In genomic region chr5:114776174-114776573, GRCm38 (mm10) we compare ENCODE assay signal across 8 mouse cellular contexts. TPM values are rescaled to one million over a fixed set of nuclear protein-coding genes. Genes with fewer than 3 reads are reported as not detected.
A peak's percentile ranks its signal among the peaks of the same experiment; 100 is the strongest.
DNase-seq lines count a peak whose midpoint lies in the region; ATAC-seq and TF ChIP-seq lines count a peak whose summit lies in the region.

No protein-coding gene starts in this region.

- TF ChIP-seq POLR2A in MEL (IDR thresholded peaks at IDR 0.05; ENCODE audit: control insufficient read depth in 1 of 2, insufficient read depth in 1 of 2, low read depth in 1 of 2, low read length in 2 of 2, poor library complexity in 1 of 2), result no peak
- TF ChIP-seq POLR2A in kidney, adult 2 months (IDR thresholded peaks at IDR 0.05; ENCODE audit: low read depth, low read length), result no peak

- peak overlapping the region; percentile 95 for H3K4me2 ChIP-seq in heart, embryonic 14.5 days (ENCODE audit: low read length)
- peak overlapping the region; percentile 98 for H3K4me2 ChIP-seq in forebrain, embryonic 16.5 days (ENCODE audit: low read length)

- no peaks in the 10 kb centered on the region for H3K9me3 ChIP-seq in heart, embryonic 14.5 days (ENCODE audit: control insufficient read depth, low read length)
- H3K9me3 ChIP-seq in MEL (replicated peaks; ENCODE audit: insufficient read depth, low read length), result no peaks in the 10 kb centered on the region
- H3K9me3 ChIP-seq in forebrain, embryonic 16.5 days (ENCODE audit: control insufficient read depth, low read length), result no peaks in the 10 kb centered on the region

- TF ChIP-seq RAD21 in MEL (IDR thresholded peaks at IDR 0.05; ENCODE audit: low read depth, low read length), result no peak

- H3K36me3 ChIP-seq in heart, embryonic 14.5 days (ENCODE audit: control insufficient read depth, insufficient read depth, low read length), result no peaks in the 10 kb centered on the region
- H3K36me3 ChIP-seq in MEL (ENCODE audit: control insufficient read depth in 1 of 2, insufficient read depth in 2 of 2, low read length in 2 of 2) (peaks cover 0 to 35% of the 10 kb centered on the region in 2 experiments; a peak in 2 of 4 replicates), macrophage (ENCODE audit: inconsistent target) (no peaks in the 10 kb centered on the region)
- no peaks in the 10 kb centered on the region for H3K36me3 ChIP-seq in forebrain, embryonic 16.5 days (ENCODE audit: control insufficient read depth, insufficient read depth)
- no peaks in the 10 kb centered on the region for H3K36me3 ChIP-seq in kidney, adult 2 months (ENCODE audit: control insufficient read depth, insufficient read depth, low read length)

- no peak for TF ChIP-seq EP300 in MEL (IDR thresholded peaks at IDR 0.05; ENCODE audit: low read depth in 1 of 2, low read length in 2 of 2)

- no peaks in the 10 kb centered on the region for H3K27me3 ChIP-seq in heart, embryonic 14.5 days (ENCODE audit: control insufficient read depth, insufficient read depth, low read length)
- no peaks in the 10 kb centered on the region for H3K27me3 ChIP-seq in MEL (ENCODE audit: control insufficient read depth in 1 of 2, insufficient read depth in 2 of 2, low read length in 2 of 2)
- no peaks in the 10 kb centered on the region for H3K27me3 ChIP-seq in forebrain, embryonic 16.5 days (replicated peaks; ENCODE audit: control insufficient read depth, insufficient read depth, low read length)
- no peaks in the 10 kb centered on the region for H3K27me3 ChIP-seq in kidney, adult 2 months (replicated peaks; ENCODE audit: control insufficient read depth, insufficient read depth, low read length)

- DNase-seq in heart, postnatal 25 days (ENCODE audit: low spot score), result no peak
- DNase-seq in MEL (ENCODE audit: low read depth, low spot score), result peak; percentile 18
- no peak for DNase-seq in right cerebral cortex, postnatal 36 days (ENCODE audit: low spot score in 2 of 2)
- no peak for DNase-seq in kidney, adult 2 months

- whole genome bisulfite sequencing in heart, embryonic 14.5 days, result 76% methylated on average over 7 of the region's 7 CpGs
- 44% methylated on average over 7 of the region's 7 CpGs for WGBS in forebrain, embryonic 16.5 days
- 15% methylated on average over 7 of the region's 7 CpGs for WGBS in macrophage (ENCODE audit: missing documents)
- 80% methylated on average over 7 of the region's 7 CpGs for WGBS in kidney, adult 2 months

- H3K79me2 ChIP-seq in MEL (ENCODE audit: control insufficient read depth, insufficient read depth, low read length, poor library complexity), result peaks cover 91% of the 10 kb centered on the region
- peaks cover 77% of the 10 kb centered on the region for H3K79me2 ChIP-seq in macrophage (ENCODE audit: inconsistent target)

- H3K4me3 ChIP-seq in heart, embryonic 14.5 days (ENCODE audit: control insufficient read depth in 1 of 2, insufficient read depth in 1 of 2, low read depth in 1 of 2, low read length in 2 of 2), result peak overlapping the region in 1 of 2 experiments; percentile 100; a peak in 1 of 4 replicates
- peak overlapping the region; percentile 83 to 88 for H3K4me3 ChIP-seq in MEL (ENCODE audit: control insufficient read depth in 1 of 2, insufficient read depth in 1 of 2, low read depth in 2 of 2, low read length in 2 of 2)
- H3K4me3 ChIP-seq in forebrain, embryonic 16.5 days (replicated peaks; ENCODE audit: low read length), result peak overlapping the region; percentile 98
- peak overlapping the region; percentile 94 for H3K4me3 ChIP-seq in macrophage (ENCODE audit: inconsistent target)
- no peak overlapping the region for H3K4me3 ChIP-seq in kidney, adult 2 months (ENCODE audit: insufficient read depth, low read depth, low read length)

- intact Hi-C loops in heart, postnatal 25 days (cut with DNase I), result no loop called here

- no peak for ATAC-seq in heart, embryonic 14.5 days (ENCODE audit: insufficient number of reproducible peaks, insufficient read depth, low FRiP score, low read depth)
- ATAC-seq in forebrain, embryonic 16.5 days, result no peak
- ATAC-seq in CD4-positive, CD25-positive, alpha-beta regulatory T cell, adult 4 months, result no peak

- peaks cover 5 to 20% of the 10 kb centered on the region in 2 experiments; a peak in 3 of 4 replicates for H3K4me1 ChIP-seq in heart, embryonic 14.5 days (ENCODE audit: control insufficient read depth in 2 of 2, insufficient read depth in 2 of 2, low read length in 2 of 2)
- peaks cover 4 to 46% of the 10 kb centered on the region in 2 experiments for H3K4me1 ChIP-seq in MEL (ENCODE audit: control insufficient read depth in 1 of 2, insufficient read depth in 2 of 2, low read length in 2 of 2)
- peaks cover 39% of the 10 kb centered on the region for H3K4me1 ChIP-seq in forebrain, embryonic 16.5 days (replicated peaks; ENCODE audit: control insufficient read depth, insufficient read depth, low read length)
- H3K4me1 ChIP-seq in kidney, adult 2 months (ENCODE audit: control insufficient read depth, insufficient read depth, low read length), result no peaks in the 10 kb centered on the region; the same call in 1 of the 2 replicates

- TF ChIP-seq CTCF in MEL (IDR thresholded peaks at IDR 0.05 in 2 of 3, conservative IDR thresholded peaks at IDR 0.05 in 1 of 3; ENCODE audit: control insufficient read depth in 1 of 3, insufficient read depth in 1 of 3, low read depth in 2 of 3, low read length in 3 of 3, poor library complexity in 1 of 3, severe bottlenecking in 1 of 3), result no peak
- TF ChIP-seq CTCF in kidney, adult 2 months (conservative IDR thresholded peaks at IDR 0.05; ENCODE audit: insufficient read depth, insufficient read length, low read depth, low read length), result no peak

- H3K9ac ChIP-seq in heart, embryonic 14.5 days (ENCODE audit: low read length), result 0 out of 2 replicates have a peak overlapping the region, but pooled peaks have one; percentile 96
- peak overlapping the region; percentile 93 for H3K9ac ChIP-seq in MEL (ENCODE audit: control insufficient read depth, low read depth, low read length, poor library complexity, severe bottlenecking)
- H3K9ac ChIP-seq in forebrain, embryonic 16.5 days (replicated peaks; ENCODE audit: low read depth, low read length), result no peak overlapping the region

- no peak overlapping the region for H3K27ac ChIP-seq in heart, embryonic 14.5 days (replicated peaks in 1 of 2; ENCODE audit: control insufficient read depth in 1 of 2, insufficient read depth in 1 of 2, low read depth in 2 of 2, low read length in 2 of 2)
- H3K27ac ChIP-seq in MEL (ENCODE audit: control insufficient read depth, low read depth, low read length) (no peak overlapping the region), macrophage (no peak overlapping the region)
- H3K27ac ChIP-seq in forebrain, embryonic 16.5 days (ENCODE audit: low read length), result no peak overlapping the region
- H3K27ac ChIP-seq in kidney, adult 2 months (ENCODE audit: insufficient read depth, low read depth, low read length), result no peak overlapping the region

TF ChIP-seq in MEL, 35 proteins besides CTCF, POLR2A, EP300 and RAD21 (continues in another document):
- TF ChIP-seq RCOR1 (IDR thresholded peaks at IDR 0.05; ENCODE audit: low read depth, low read length), result no peak
- no peak for TF ChIP-seq HCFC1 (IDR thresholded peaks at IDR 0.05; ENCODE audit: low read depth, low read length)

RNA-seq across cellular contexts. Expression of gene Git2, which starts 0.9 kb away (rescaled TPM):
- polyA plus RNA-seq in heart, embryonic 14.5 days (2014; fragmentation: Nextera tagmentation; extraction: Ambion mirVana), result 32.6 TPM in 2 replicates
- total RNA-seq in heart, postnatal 25 days (2021), result 10 to 100 TPM; 29.1 to 37.9 TPM
- total RNA-seq in MEL (2012; rRNA removed), result 24.0 and 29.1 TPM in 2 replicates
- polyA plus RNA-seq in MEL (2012; ENCODE audit: insufficient read depth in 1 of 2, insufficient read length in 2 of 2, low read depth in 1 of 2, low replicate concordance in 2 of 2, missing spikeins in 1 of 2), result 10 to 100 TPM; 64.9 to 71.7 TPM
- polyA plus RNA-seq in forebrain, embryonic 16.5 days (2015; fragmentation: Nextera tagmentation; extraction: Ambion mirVana), result 53.9 and 58.5 TPM in 2 replicates
- total RNA-seq in macrophage (2018; cell fraction: chromatin; rRNA removed), result 100 to 1,000 TPM; 222 to 774 (median 306) TPM
- 10 to 100 TPM; 32.2 to 69.3 (median 50.8) TPM for total RNA-seq in macrophage (2018; cell fraction: cytosol; rRNA removed)
- 100 to 1,000 TPM in 21 of 26 experiments, 10 to 100 TPM in 5; 77.4 to 330 (median 164) TPM for total RNA-seq in macrophage (2018; cell fraction: nucleus; rRNA removed)
- polyA plus RNA-seq in macrophage (2018), result 37.1 to 50.3 TPM (median 46.2 TPM) in 3 replicates
- 30.5 and 32.3 TPM in 2 replicates for polyA plus RNA-seq in kidney, adult 2 months (2012; rRNA removed)
- polyA plus RNA-seq in CD4-positive, CD25-positive, alpha-beta regulatory T cell, adult 4 months (2017; shearing (Covaris generic)), result 100 to 1,000 TPM; 147 to 207 TPM

RNA-seq across cellular contexts. Expression of gene Ankrd13a, which starts 1.7 kb away (rescaled TPM):
- 41.2 and 42.3 TPM in 2 replicates for polyA plus RNA-seq in heart, embryonic 14.5 days (2014; fragmentation: Nextera tagmentation; extraction: Ambion mirVana)
- total RNA-seq in heart, postnatal 25 days (2021), result 10 to 100 TPM; 31.3 to 35.2 TPM
- 140 and 180 TPM in 2 replicates for total RNA-seq in MEL (2012; rRNA removed)
- polyA plus RNA-seq in MEL (2012; ENCODE audit: insufficient read depth in 1 of 2, insufficient read length in 2 of 2, low read depth in 1 of 2, low replicate concordance in 2 of 2, missing spikeins in 1 of 2), result 100 to 1,000 TPM; 110 to 184 TPM
- 29.4 and 30.1 TPM in 2 replicates for polyA plus RNA-seq in forebrain, embryonic 16.5 days (2015; fragmentation: Nextera tagmentation; extraction: Ambion mirVana)
- total RNA-seq in macrophage (2018; cell fraction: chromatin; rRNA removed), result 100 to 1,000 TPM in 7 of 26 experiments, 10 to 100 TPM in 19; 49.4 to 172 (median 90.9) TPM
- total RNA-seq in macrophage (2018; cell fraction: cytosol; rRNA removed), result 100 to 1,000 TPM; 151 to 275 (median 203) TPM
- total RNA-seq in macrophage (2018; cell fraction: nucleus; rRNA removed), result 100 to 1,000 TPM in 24 of 26 experiments, 10 to 100 TPM in 2; 77.1 to 174 (median 135) TPM
- polyA plus RNA-seq in macrophage (2018), result 144 to 222 TPM (median 173 TPM) in 3 replicates
- 47.7 and 51.6 TPM in 2 replicates for polyA plus RNA-seq in kidney, adult 2 months (2012; rRNA removed)
- polyA plus RNA-seq in CD4-positive, CD25-positive, alpha-beta regulatory T cell, adult 4 months (2017; shearing (Covaris generic)), result 10 to 100 TPM; 13.9 to 23.3 TPM

RNA-seq across cellular contexts. Expression of gene 1500011B03Rik, which starts 47.1 kb away (rescaled TPM):
- 52.5 and 58.7 TPM in 2 replicates for polyA plus RNA-seq in heart, embryonic 14.5 days (2014; fragmentation: Nextera tagmentation; extraction: Ambion mirVana)
- 1 to 10 TPM; 5.1 to 5.7 TPM for total RNA-seq in heart, postnatal 25 days (2021)
- 47.7 and 56.0 TPM in 2 replicates for total RNA-seq in MEL (2012; rRNA removed)
- polyA plus RNA-seq in MEL (2012; ENCODE audit: insufficient read depth in 1 of 2, insufficient read length in 2 of 2, low read depth in 1 of 2, low replicate concordance in 2 of 2, missing spikeins in 1 of 2), result 10 to 100 TPM in 1 of 2 experiments, not detected in 1; 75.2 TPM
- 220 and 250 TPM in 2 replicates for polyA plus RNA-seq in forebrain, embryonic 16.5 days (2015; fragmentation: Nextera tagmentation; extraction: Ambion mirVana)
- 10 to 100 TPM in 10 of 26 experiments, 1 to 10 TPM in 16; 1.5 to 27.6 (median 5.4) TPM for total RNA-seq in macrophage (2018; cell fraction: chromatin; rRNA removed)
- 10 to 100 TPM; 13.5 to 40.9 (median 29.4) TPM for total RNA-seq in macrophage (2018; cell fraction: cytosol; rRNA removed)
- 10 to 100 TPM in 21 of 26 experiments, 1 to 10 TPM in 5; 5.8 to 46.1 (median 16.3) TPM for total RNA-seq in macrophage (2018; cell fraction: nucleus; rRNA removed)
- 26.6 to 35.2 TPM (median 29.9 TPM) in 3 replicates for polyA plus RNA-seq in macrophage (2018)
- polyA plus RNA-seq in kidney, adult 2 months (2012; rRNA removed), result 30.2 and 34.7 TPM in 2 replicates
- polyA plus RNA-seq in CD4-positive, CD25-positive, alpha-beta regulatory T cell, adult 4 months (2017; shearing (Covaris generic)), result 10 to 100 TPM; 51.9 to 57.3 TPM
